Mouse (Mus musculus) NIH3T3 (cell line): ENCODE data around the gene Drosha.
"Not testable (repeated sequence)": the region's sequence is repeated elsewhere in the genome, so short reads cannot be mapped to it uniquely, and the experiment has no call there.

ENCODE experiments used
- DNase-seq: peaks from one replicate; pipeline ENCODE4 v3.0.0-alpha.2; 2012; ENCODE audit warnings: low read depth

Drosha gene

GRCm38 (mm10) chr15:12824197-12824952 is at the start of gene Drosha, which contains the start of gene 6030458C11Rik:
Gene Drosha, plus strand, starts transcription at chr15:12824815.
Gene 6030458C11Rik, minus strand, starts transcription at chr15:12824649.
- DNase-seq, result peak; percentile 100

GRCm38 (mm10) chr15:12781296-12781695 is 43.3 kb upstream of the Drosha start:
- no peak for DNase-seq

GRCm38 (mm10) chr15:12781729-12782326 is 42.8 kb upstream of the Drosha start:
- no peak for DNase-seq

- DNase-seq, result no peak
Measured at GRCm38 (mm10) chr15:12788536-12788935, 36.1 kb upstream of the Drosha start.

GRCm38 (mm10) chr15:12789406-12789867 is 35.2 kb upstream of the Drosha start:
- DNase-seq, result peak; percentile 10

GRCm38 (mm10) chr15:12794311-12794710 is 30.3 kb upstream of the Drosha start:
- DNase-seq, result no peak

- peak; percentile 90 for DNase-seq
Measured at GRCm38 (mm10) chr15:12795457-12795894, 29.1 kb upstream of the Drosha start.

GRCm38 (mm10) chr15:12795909-12796470 is 28.6 kb upstream of the Drosha start:
- no peak for DNase-seq

GRCm38 (mm10) chr15:12798043-12798442 is 26.6 kb upstream of the Drosha start:
- no peak for DNase-seq

GRCm38 (mm10) chr15:12800405-12801141 is 24.0 kb upstream of the Drosha start:
- no peak for DNase-seq

GRCm38 (mm10) chr15:12801142-12801506 is 23.5 kb upstream of the Drosha start:
- DNase-seq, result not testable (repeated sequence)

GRCm38 (mm10) chr15:12805071-12805470 is 19.5 kb upstream of the Drosha start:
- DNase-seq, result no peak

- DNase-seq, result no peak
Measured at GRCm38 (mm10) chr15:12807088-12807487, 17.5 kb upstream of the Drosha start.

- no peak for DNase-seq
Measured at GRCm38 (mm10) chr15:12809305-12809704, 15.3 kb upstream of the Drosha start.

- no peak for DNase-seq
Measured at GRCm38 (mm10) chr15:12812646-12813045, 12.0 kb upstream of the Drosha start.

- DNase-seq, result no peak
Measured at GRCm38 (mm10) chr15:12817592-12817991, 7.0 kb upstream of the Drosha start.

- no peak for DNase-seq
Measured at GRCm38 (mm10) chr15:12822416-12823395, 1.9 kb upstream of the Drosha start.

- DNase-seq, result no peak
Measured at GRCm38 (mm10) chr15:12823455-12824119, 1.0 kb upstream of the Drosha start.

- peak; percentile 54 for DNase-seq
Measured at GRCm38 (mm10) chr15:12824965-12825364, 350 bp downstream of the Drosha start.

- no peak for DNase-seq
Measured at GRCm38 (mm10) chr15:12825408-12825807, 793 bp downstream of the Drosha start.

GRCm38 (mm10) chr15:12829878-12830277 is 5.3 kb downstream of the Drosha start:
- DNase-seq, result no peak
